Mouse (Mus musculus): ENCODE results near the gene Efl1. TPM values are rescaled to one million over a fixed set of nuclear protein-coding genes. Genes with fewer than 3 reads are reported as not detected.
"Not testable (repeated sequence)": the region's sequence is repeated elsewhere in the genome, so short reads cannot be mapped to it uniquely, and the experiment has no call there.

Efl1 gene
- polyA plus RNA-seq, 1 experiment from 2014 or later = 21.0 TPM

GRCm38 (mm10) chr7:82727066-82727465 lies 78.7 kb downstream of the Efl1 start:
- no peak overlapping the region for H3K27ac ChIP-seq (replicated peaks in 1 of 2; ENCODE audit: control insufficient read depth in 1 of 2, insufficient read depth in 1 of 2, low read depth in 2 of 2, low read length in 2 of 2)
- no peak overlapping the region for H3K4me2 ChIP-seq (ENCODE audit: low read length)
- 0 out of 2 replicates have a peak, but pooled peaks cover 2% of the 10 kb centered on the region for H3K36me3 ChIP-seq (ENCODE audit: control insufficient read depth, insufficient read depth, low read length)
- no peak overlapping the region for H3K9ac ChIP-seq (ENCODE audit: low read length)
- peaks cover 9 to 11% of the 10 kb centered on the region in 2 experiments for H3K4me1 ChIP-seq (ENCODE audit: control insufficient read depth in 2 of 2, insufficient read depth in 2 of 2, low read length in 2 of 2)
- H3K27me3 ChIP-seq (ENCODE audit: control insufficient read depth, insufficient read depth, low read length) = no peaks in the 10 kb centered on the region
- no peaks in the 10 kb centered on the region for H3K9me3 ChIP-seq (ENCODE audit: control insufficient read depth, low read length)
- H3K4me3 ChIP-seq (ENCODE audit: control insufficient read depth in 1 of 2, insufficient read depth in 1 of 2, low read depth in 1 of 2, low read length in 2 of 2) = no peak overlapping the region
- 69% methylated on average over 5 of the region's 5 CpGs for WGBS
- ATAC-seq (ENCODE audit: insufficient number of reproducible peaks, insufficient read depth, low FRiP score, low read depth) = no peak

- not testable (repeated sequence) for H3K36me3 ChIP-seq (ENCODE audit: control insufficient read depth, insufficient read depth, low read length); ATAC-seq (ENCODE audit: insufficient number of reproducible peaks, insufficient read depth, low FRiP score, low read depth); H3K27me3 ChIP-seq (ENCODE audit: control insufficient read depth, insufficient read depth, low read length); H3K4me3 ChIP-seq (ENCODE audit: control insufficient read depth in 1 of 2, insufficient read depth in 1 of 2, low read depth in 1 of 2, low read length in 2 of 2); H3K4me1 ChIP-seq (ENCODE audit: control insufficient read depth in 2 of 2, insufficient read depth in 2 of 2, low read length in 2 of 2); H3K4me2 ChIP-seq (ENCODE audit: low read length); H3K9me3 ChIP-seq (ENCODE audit: control insufficient read depth, low read length); H3K9ac ChIP-seq (ENCODE audit: low read length); H3K27ac ChIP-seq (replicated peaks in 1 of 2; ENCODE audit: control insufficient read depth in 1 of 2, insufficient read depth in 1 of 2, low read depth in 2 of 2, low read length in 2 of 2)
- WGBS = 89% methylated on average over 5 of the region's 8 CpGs
These were observed 80.6 kb downstream of the Efl1 start for GRCm38 (mm10) chr7:82729009-82729408.

- H3K27ac ChIP-seq (replicated peaks in 1 of 2; ENCODE audit: control insufficient read depth in 1 of 2, insufficient read depth in 1 of 2, low read depth in 2 of 2, low read length in 2 of 2) = no peak overlapping the region
- H3K4me3 ChIP-seq (ENCODE audit: control insufficient read depth in 1 of 2, insufficient read depth in 1 of 2, low read depth in 1 of 2, low read length in 2 of 2) = no peak overlapping the region
- no peaks in the 10 kb centered on the region for H3K9me3 ChIP-seq (ENCODE audit: control insufficient read depth, low read length)
- 86% methylated on average over 5 of the region's 5 CpGs for WGBS
- no peaks in the 10 kb centered on the region for H3K4me1 ChIP-seq (ENCODE audit: control insufficient read depth in 2 of 2, insufficient read depth in 2 of 2, low read length in 2 of 2)
- ATAC-seq (ENCODE audit: insufficient number of reproducible peaks, insufficient read depth, low FRiP score, low read depth) = no peak
- H3K4me2 ChIP-seq (ENCODE audit: low read length) = no peak overlapping the region
- H3K36me3 ChIP-seq (ENCODE audit: control insufficient read depth, insufficient read depth, low read length) = no peaks in the 10 kb centered on the region
- H3K27me3 ChIP-seq (ENCODE audit: control insufficient read depth, insufficient read depth, low read length) = no peaks in the 10 kb centered on the region
- H3K9ac ChIP-seq (ENCODE audit: low read length) = no peak overlapping the region
These were observed 84.7 kb downstream of the Efl1 start for GRCm38 (mm10) chr7:82733118-82733517.

- no peaks in the 10 kb centered on the region for H3K27me3 ChIP-seq (ENCODE audit: control insufficient read depth, insufficient read depth, low read length)
- ATAC-seq (ENCODE audit: insufficient number of reproducible peaks, insufficient read depth, low FRiP score, low read depth) = no peak
- no peak overlapping the region for H3K9ac ChIP-seq (ENCODE audit: low read length)
- no peak overlapping the region for H3K4me2 ChIP-seq (ENCODE audit: low read length)
- H3K27ac ChIP-seq (replicated peaks in 1 of 2; ENCODE audit: control insufficient read depth in 1 of 2, insufficient read depth in 1 of 2, low read depth in 2 of 2, low read length in 2 of 2) = no peak overlapping the region
- H3K4me1 ChIP-seq (ENCODE audit: control insufficient read depth in 2 of 2, insufficient read depth in 2 of 2, low read length in 2 of 2) = no peaks in the 10 kb centered on the region
- H3K4me3 ChIP-seq (ENCODE audit: control insufficient read depth in 1 of 2, insufficient read depth in 1 of 2, low read depth in 1 of 2, low read length in 2 of 2) = no peak overlapping the region
- no peaks in the 10 kb centered on the region for H3K9me3 ChIP-seq (ENCODE audit: control insufficient read depth, low read length)
- H3K36me3 ChIP-seq (ENCODE audit: control insufficient read depth, insufficient read depth, low read length) = no peaks in the 10 kb centered on the region
- WGBS = 55% methylated on average over 6 of the region's 6 CpGs
These were observed 85.6 kb downstream of the Efl1 start for GRCm38 (mm10) chr7:82733995-82734394.

- Histone ChIP-seq H3K36me3 (ENCODE audit: control insufficient read depth, insufficient read depth, low read length) (no peaks in the 10 kb centered on the region), H3K4me3 (ENCODE audit: control insufficient read depth in 1 of 2, insufficient read depth in 1 of 2, low read depth in 1 of 2, low read length in 2 of 2) (no peak overlapping the region), H3K27me3 (ENCODE audit: control insufficient read depth, insufficient read depth, low read length) (no peaks in the 10 kb centered on the region), H3K9me3 (ENCODE audit: control insufficient read depth, low read length) (no peaks in the 10 kb centered on the region), H3K4me1 (ENCODE audit: control insufficient read depth in 2 of 2, insufficient read depth in 2 of 2, low read length in 2 of 2) (no peaks in the 10 kb centered on the region), H3K4me2 (ENCODE audit: low read length) (no peak overlapping the region), H3K9ac (ENCODE audit: low read length) (no peak overlapping the region), H3K27ac (replicated peaks in 1 of 2; ENCODE audit: control insufficient read depth in 1 of 2, insufficient read depth in 1 of 2, low read depth in 2 of 2, low read length in 2 of 2) (no peak overlapping the region)
- ATAC-seq (ENCODE audit: insufficient number of reproducible peaks, insufficient read depth, low FRiP score, low read depth) = no peak
- WGBS = 79% methylated on average over 3 of the region's 3 CpGs
These were observed 86.6 kb downstream of the Efl1 start for GRCm38 (mm10) chr7:82734748-82735600.

GRCm38 (mm10) chr7:82743116-82743765 lies 94.8 kb downstream of the Efl1 start:
- 82% methylated on average over 11 of the region's 11 CpGs for WGBS
- Histone ChIP-seq H3K27me3 (ENCODE audit: control insufficient read depth, insufficient read depth, low read length) (no peaks in the 10 kb centered on the region), H3K9ac (ENCODE audit: low read length) (no peak overlapping the region), H3K4me1 (ENCODE audit: control insufficient read depth in 2 of 2, insufficient read depth in 2 of 2, low read length in 2 of 2) (peaks cover 3 to 5% of the 10 kb centered on the region in 2 experiments; a peak in 1 of 4 replicates), H3K27ac (replicated peaks in 1 of 2; ENCODE audit: control insufficient read depth in 1 of 2, insufficient read depth in 1 of 2, low read depth in 2 of 2, low read length in 2 of 2) (no peak overlapping the region), H3K9me3 (ENCODE audit: control insufficient read depth, low read length) (no peaks in the 10 kb centered on the region), H3K4me2 (ENCODE audit: low read length) (no peak overlapping the region), H3K36me3 (ENCODE audit: control insufficient read depth, insufficient read depth, low read length) (no peaks in the 10 kb centered on the region), H3K4me3 (ENCODE audit: control insufficient read depth in 1 of 2, insufficient read depth in 1 of 2, low read depth in 1 of 2, low read length in 2 of 2) (no peak overlapping the region)
- ATAC-seq (ENCODE audit: insufficient number of reproducible peaks, insufficient read depth, low FRiP score, low read depth) = no peak

GRCm38 (mm10) chr7:82744167-82744715 lies 95.8 kb downstream of the Efl1 start:
- ATAC-seq (ENCODE audit: insufficient number of reproducible peaks, insufficient read depth, low FRiP score, low read depth) = no peak
- 62% methylated on average over 18 of the region's 18 CpGs for WGBS
- H3K4me2 ChIP-seq (ENCODE audit: low read length) = 0 out of 2 replicates have a peak overlapping the region, but pooled peaks have one; percentile 11

More at GRCm38 (mm10) chr7:82744167-82744715, 95.8 kb downstream of the Efl1 start:
- Histone ChIP-seq H3K4me3 (ENCODE audit: control insufficient read depth in 1 of 2, insufficient read depth in 1 of 2, low read depth in 1 of 2, low read length in 2 of 2) (no peak overlapping the region), H3K4me1 (ENCODE audit: control insufficient read depth in 2 of 2, insufficient read depth in 2 of 2, low read length in 2 of 2) (peaks cover 3 to 5% of the 10 kb centered on the region in 2 experiments; a peak in 1 of 4 replicates), H3K9ac (ENCODE audit: low read length) (no peak overlapping the region), H3K36me3 (ENCODE audit: control insufficient read depth, insufficient read depth, low read length) (no peaks in the 10 kb centered on the region), H3K9me3 (ENCODE audit: control insufficient read depth, low read length) (no peaks in the 10 kb centered on the region), H3K27ac (replicated peaks in 1 of 2; ENCODE audit: control insufficient read depth in 1 of 2, insufficient read depth in 1 of 2, low read depth in 2 of 2, low read length in 2 of 2) (no peak overlapping the region), H3K27me3 (ENCODE audit: control insufficient read depth, insufficient read depth, low read length) (no peaks in the 10 kb centered on the region)

Measured in heart, embryonic 14.5 days (tissue).